Mouse (Mus musculus): ENCODE data around the gene Taf10. TPM values are rescaled to one million over a fixed set of nuclear protein-coding genes. Genes with fewer than 3 reads are reported as not detected.

Gene Taf10
- total RNA-seq, 2 experiments from 2014 or later: 116 to 119 TPM

GRCm38 (mm10) chr7:105733836-105734235 is 10.3 kb downstream of the Taf10 start:
- intact Hi-C loops (cut with DNase I): loop anchor here (2.0 to 10.0 kb wide), 2 partner anchors 77 to 89 kb away; partner anchors contain the start of genes Arfip2, Gm45799, Mrpl17 and Timm10b
- DNase-seq (ENCODE audit: low spot score in 2 of 2): no peak

GRCm38 (mm10) chr7:105728701-105729428 is 15.3 kb downstream of the Taf10 start:
- DNase-seq (ENCODE audit: low spot score in 2 of 2): peak; percentile 49 to 64
- intact Hi-C loops (cut with DNase I): no loop called here

- intact Hi-C loops (cut with DNase I): loop anchor here (1.0 to 2.0 kb wide), 2 partner anchors 20 to 84 kb away; partner anchors contain the start of gene Mrpl17
- DNase-seq (ENCODE audit: low spot score in 2 of 2): no peak
Observed at GRCm38 (mm10) chr7:105726980-105727325, 17.2 kb downstream of the Taf10 start.

GRCm38 (mm10) chr7:105726144-105726979 is 17.8 kb downstream of the Taf10 start:
- intact Hi-C loops (cut with DNase I): loop anchor here (1.0 to 2.0 kb wide), 2 partner anchors 20 to 85 kb away; partner anchors contain the start of gene Mrpl17
- DNase-seq (ENCODE audit: low spot score in 2 of 2): peak; percentile 69 to 82

- intact Hi-C loops (cut with DNase I): no loop called here
- peak in 1 of 2 experiments; percentile 35 for DNase-seq (ENCODE audit: low spot score in 2 of 2)
Observed at GRCm38 (mm10) chr7:105721916-105722315, 22.2 kb downstream of the Taf10 start.

- intact Hi-C loops (cut with DNase I): no loop called here
- no peak for DNase-seq (ENCODE audit: low spot score in 2 of 2)
Observed at GRCm38 (mm10) chr7:105715366-105715765, 28.8 kb downstream of the Taf10 start.

GRCm38 (mm10) chr7:105708733-105709132 is 35.4 kb downstream of the Taf10 start:
- DNase-seq (ENCODE audit: low spot score in 2 of 2): no peak
- intact Hi-C loops (cut with DNase I): no loop called here

GRCm38 (mm10) chr7:105703816-105704215 is 40.3 kb downstream of the Taf10 start:
- intact Hi-C loops (cut with DNase I): no loop called here
- no peak for DNase-seq (ENCODE audit: low spot score in 2 of 2)

GRCm38 (mm10) chr7:105703184-105703583 is 41.0 kb downstream of the Taf10 start:
- intact Hi-C loops (cut with DNase I): no loop called here
- peak in 1 of 2 experiments; percentile 66 for DNase-seq (ENCODE audit: low spot score in 2 of 2)

- intact Hi-C loops (cut with DNase I): no loop called here
- no peak for DNase-seq (ENCODE audit: low spot score in 2 of 2)
Observed at GRCm38 (mm10) chr7:105690875-105691274, 53.3 kb downstream of the Taf10 start.

Other genes starting within 250 kb of the Taf10 start
- 100 to 1,000 TPM; 103 to 111 TPM for gene Smpd1, start 190.0 kb downstream of the Taf10 start, total RNA-seq (2021)
- gene Apbb1, start 162.7 kb downstream of the Taf10 start, total RNA-seq (2021): 100 to 1,000 TPM; 433 to 466 TPM
- gene Hpx, start 144.2 kb downstream of the Taf10 start, total RNA-seq (2021): under 1 TPM; 0.39 to 0.55 TPM
- gene Trim3, start 110.8 kb downstream of the Taf10 start, total RNA-seq (2021): 100 to 1,000 TPM; 149 to 152 TPM
- 10 to 100 TPM; 62.8 to 69.2 TPM for gene Timm10b, start 104.3 kb downstream of the Taf10 start, total RNA-seq (2021)
- 100 to 1,000 TPM; 102 to 106 TPM for gene Arfip2, start 103.9 kb downstream of the Taf10 start, total RNA-seq (2021)
- 10 to 100 TPM in 1 of 2 experiments, 1 to 10 TPM in 1; 9.9 to 18.2 TPM for gene Gm45799, start 103.8 kb downstream of the Taf10 start, total RNA-seq (2021)
- 1 to 10 TPM; 4.6 to 5.6 TPM for gene Dnhd1, start 93.5 kb downstream of the Taf10 start, total RNA-seq (2021)
- gene Ilk, start 7.8 kb downstream of the Taf10 start, total RNA-seq (2021): 10 to 100 TPM; 75.7 to 77.6 TPM
- gene Rrp8, start 7.0 kb downstream of the Taf10 start, total RNA-seq (2021): 10 to 100 TPM; 11.0 to 12.6 TPM
- 10 to 100 TPM; 54.2 to 60.3 TPM for gene Tpp1, start 7.9 kb upstream of the Taf10 start, total RNA-seq (2021)
- gene Dchs1, start 43.3 kb upstream of the Taf10 start, total RNA-seq (2021): 10 to 100 TPM; 10.9 to 11.3 TPM
- gene Mrpl17, start 66.7 kb upstream of the Taf10 start, total RNA-seq (2021): 100 to 1,000 TPM in 1 of 2 experiments, 10 to 100 TPM in 1; 98.3 to 105 TPM
- 1 to 10 TPM in 1 of 2 experiments, under 1 TPM in 1; 0.92 to 1.1 TPM for gene Gm4070, start 209.6 kb upstream of the Taf10 start, total RNA-seq (2021)